Mouse (Mus musculus): Measurements from ENCODE around the gene Srrm4. TPM values are rescaled to one million over a fixed set of nuclear protein-coding genes. Genes with fewer than 3 reads are reported as not detected.

Srrm4 gene
- polyA plus RNA-seq, 1 experiment from 2014 or later, result 0.27 TPM

DNA sequence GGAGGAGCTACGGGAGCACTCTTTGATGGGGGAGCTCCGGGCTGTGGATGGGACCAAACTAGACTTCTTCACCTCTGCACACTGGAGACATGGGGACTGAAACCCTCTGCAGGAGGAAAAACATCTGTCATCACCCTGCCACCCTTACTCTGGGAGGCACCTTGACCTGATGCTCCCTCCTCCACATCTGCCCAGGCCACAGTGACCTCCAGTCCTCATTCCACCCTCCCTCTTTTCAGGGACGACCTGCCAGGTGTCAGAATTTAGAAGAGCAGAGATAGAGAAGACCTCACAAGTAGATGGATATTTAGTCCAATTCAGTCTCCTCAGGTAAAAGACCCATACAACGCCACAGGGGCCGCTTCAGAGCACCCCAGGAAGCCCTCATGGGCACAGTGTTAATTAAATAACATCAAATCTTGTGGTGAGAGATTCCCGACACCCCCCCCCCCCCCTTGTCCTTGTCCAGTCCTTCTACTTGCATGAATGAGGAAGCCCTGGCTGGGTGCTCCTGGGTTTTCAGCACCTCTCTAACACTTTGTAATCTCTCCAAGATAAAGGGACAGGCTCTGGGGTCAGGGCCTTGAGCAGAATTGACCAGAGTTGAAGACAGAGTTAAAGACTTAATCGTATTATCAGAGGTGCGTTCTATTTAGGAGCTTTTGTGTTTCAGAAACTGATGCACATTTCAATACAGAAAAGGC lies 141.9 kb downstream of the Srrm4 start:
- no peak for DNase-seq (ENCODE audit: low spot score)
- Histone ChIP-seq H3K4me3 (ENCODE audit: low read depth, low read length) (no peak overlapping the region), H3K9ac (replicated peaks; ENCODE audit: low read depth) (no peak overlapping the region), H3K36me3 (ENCODE audit: insufficient read depth, low read length) (no peaks in the 10 kb centered on the region), H3K27me3 (replicated peaks; ENCODE audit: insufficient read depth, low read length) (no peaks in the 10 kb centered on the region), H3K4me1 (ENCODE audit: insufficient read depth, low read depth, low read length) (no peaks in the 10 kb centered on the region), H3K4me2 (replicated peaks; ENCODE audit: low read depth, low read length) (no peak overlapping the region), H3K27ac (ENCODE audit: low read length) (no peak overlapping the region), H3K9me3 (ENCODE audit: low read length) (no peaks in the 10 kb centered on the region)
- no peak for ATAC-seq
- TF ChIP-seq CTCF (IDR thresholded peaks at IDR 0.05) (no peak), EP300 (IDR thresholded peaks at IDR 0.05) (no peak)
- WGBS, result 33% methylated on average over 8 of the region's 8 CpGs

DNA sequence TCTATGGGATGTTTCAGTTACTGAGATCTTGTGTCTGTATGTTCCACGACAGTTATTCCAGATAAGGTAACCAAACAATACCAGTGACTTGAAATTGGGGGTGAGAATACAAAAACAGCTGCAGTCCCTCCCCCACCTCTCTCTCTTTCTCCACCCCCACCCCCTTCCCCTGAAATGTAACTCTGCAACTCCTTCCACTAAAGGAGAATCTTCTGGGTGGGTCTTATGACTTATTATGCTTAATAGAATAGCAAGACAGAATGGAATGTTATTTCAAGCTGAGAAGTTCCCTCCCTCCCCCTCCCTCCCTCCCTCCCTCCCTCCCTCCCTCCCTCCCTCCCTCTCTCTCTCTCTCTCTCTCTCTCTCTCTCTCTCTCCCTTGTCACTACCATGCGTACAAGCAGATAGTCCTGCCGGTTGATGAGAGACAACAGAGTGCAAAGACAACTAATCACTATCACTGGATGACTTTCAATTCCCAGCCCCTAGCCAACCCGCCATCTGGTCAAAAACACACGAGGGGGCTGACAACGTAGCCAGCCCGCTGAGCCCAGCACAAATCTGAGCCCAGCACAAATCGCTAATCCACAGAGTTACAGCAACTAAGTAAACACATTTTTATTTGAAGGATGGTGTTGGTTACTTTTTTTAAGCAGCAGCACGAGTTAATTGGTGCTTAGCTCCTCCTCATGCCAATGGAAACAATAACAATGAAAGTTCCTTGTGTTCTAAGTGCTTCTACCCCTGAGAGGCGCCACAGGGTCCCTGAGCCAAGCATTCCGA lies 143.0 kb downstream of the Srrm4 start:
- peak; percentile 53 for ATAC-seq
- WGBS, result 3% methylated on average over 10 of the region's 11 CpGs

DNA sequence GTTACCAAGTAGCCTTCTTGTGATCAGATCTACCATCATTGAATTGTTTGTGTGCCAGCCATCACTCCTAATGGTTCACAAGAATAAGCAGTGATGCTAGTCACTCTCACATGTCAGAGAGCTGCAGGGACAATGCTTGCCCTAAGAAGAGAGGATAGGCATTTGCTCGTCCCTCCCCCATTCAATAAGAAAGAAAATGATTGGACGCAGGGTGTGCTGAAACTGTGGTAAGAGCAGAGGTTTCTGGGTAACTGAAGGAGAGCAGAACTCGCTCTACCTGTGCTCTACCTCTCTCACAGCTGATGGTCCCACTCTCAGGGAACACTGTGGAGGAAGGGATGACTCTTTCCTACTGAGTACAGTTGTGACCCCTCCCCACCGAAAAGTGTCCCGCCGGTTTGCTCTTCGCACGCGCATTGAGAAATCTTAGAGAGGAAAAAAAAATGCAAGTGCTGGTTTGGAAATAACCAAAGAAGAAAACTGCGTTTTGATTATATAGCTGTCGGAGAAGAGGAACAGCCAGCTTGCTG lies 143.7 kb downstream of the Srrm4 start:
- ATAC-seq (peak; percentile 44), DNase-seq (ENCODE audit: low spot score) (peak; percentile 80)
- TF ChIP-seq CTCF (IDR thresholded peaks at IDR 0.05) (no peak), EP300 (IDR thresholded peaks at IDR 0.05) (no peak)
- H3K9ac ChIP-seq (replicated peaks; ENCODE audit: low read depth), result no peak overlapping the region
- H3K4me2 ChIP-seq (replicated peaks; ENCODE audit: low read depth, low read length), result peak overlapping the region; percentile 45
- no peaks in the 10 kb centered on the region for H3K4me1 ChIP-seq (ENCODE audit: insufficient read depth, low read depth, low read length)
- H3K9me3 ChIP-seq (ENCODE audit: low read length), result no peaks in the 10 kb centered on the region
- no peaks in the 10 kb centered on the region for H3K36me3 ChIP-seq (ENCODE audit: insufficient read depth, low read length)
- 19% methylated on average over 11 of the region's 11 CpGs for WGBS
- H3K27me3 ChIP-seq (replicated peaks; ENCODE audit: insufficient read depth, low read length), result no peaks in the 10 kb centered on the region
- H3K4me3 ChIP-seq (ENCODE audit: low read depth, low read length), result peak overlapping the region; percentile 21
- peak overlapping the region; percentile 57 for H3K27ac ChIP-seq (ENCODE audit: low read length)

More for the DNA sequence above, 143.0 kb downstream of the Srrm4 start:
- Histone ChIP-seq H3K9me3 (ENCODE audit: low read length) (no peaks in the 10 kb centered on the region), H3K4me3 (ENCODE audit: low read depth, low read length) (peak overlapping the region; percentile 21), H3K36me3 (ENCODE audit: insufficient read depth, low read length) (no peaks in the 10 kb centered on the region), H3K4me1 (ENCODE audit: insufficient read depth, low read depth, low read length) (no peaks in the 10 kb centered on the region), H3K27me3 (replicated peaks; ENCODE audit: insufficient read depth, low read length) (no peaks in the 10 kb centered on the region), H3K27ac (ENCODE audit: low read length) (peak overlapping the region; percentile 57), H3K9ac (replicated peaks; ENCODE audit: low read depth) (no peak overlapping the region), H3K4me2 (replicated peaks; ENCODE audit: low read depth, low read length) (peak overlapping the region; percentile 45)
- TF ChIP-seq CTCF (IDR thresholded peaks at IDR 0.05) (peak; percentile 32; the same call in 1 of the 2 replicates), EP300 (IDR thresholded peaks at IDR 0.05) (no peak)
- DNase-seq (ENCODE audit: low spot score), result peak; percentile 66

DNA sequence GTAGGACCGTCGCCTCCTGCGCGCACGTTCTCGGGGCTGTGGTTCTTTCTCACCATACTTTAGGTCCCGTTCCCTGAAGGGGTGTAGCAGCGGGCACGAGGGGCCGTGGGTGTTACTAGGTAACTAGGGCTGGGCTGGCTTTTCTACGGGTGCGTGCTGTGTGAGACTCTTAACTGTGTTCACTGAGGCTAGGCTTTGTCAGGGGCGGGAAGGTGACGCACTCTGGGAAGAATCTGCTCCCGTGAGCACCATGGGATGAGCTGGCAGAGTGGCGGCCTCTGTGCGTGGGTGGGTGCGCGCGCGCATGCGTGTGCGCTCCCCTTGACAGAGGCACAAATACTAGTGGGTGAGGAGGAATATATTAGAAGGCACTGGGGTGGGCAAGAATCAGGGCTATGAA lies 145.1 kb downstream of the Srrm4 start:
- H3K4me2 ChIP-seq (replicated peaks; ENCODE audit: low read depth, low read length), result peak overlapping the region; percentile 25; the same call in 1 of the 2 replicates
- no peak overlapping the region for H3K4me3 ChIP-seq (ENCODE audit: low read depth, low read length)
- no peaks in the 10 kb centered on the region for H3K27me3 ChIP-seq (replicated peaks; ENCODE audit: insufficient read depth, low read length)
- no peaks in the 10 kb centered on the region for H3K9me3 ChIP-seq (ENCODE audit: low read length)
- H3K4me1 ChIP-seq (ENCODE audit: insufficient read depth, low read depth, low read length), result no peaks in the 10 kb centered on the region
- ATAC-seq (peak; percentile 34; the same call in 1 of the 2 replicates), DNase-seq (ENCODE audit: low spot score) (peak; percentile 34)
- H3K9ac ChIP-seq (replicated peaks; ENCODE audit: low read depth), result no peak overlapping the region
- H3K27ac ChIP-seq (ENCODE audit: low read length), result no peak overlapping the region
- TF ChIP-seq CTCF (IDR thresholded peaks at IDR 0.05) (no peak), EP300 (IDR thresholded peaks at IDR 0.05) (no peak)
- WGBS, result 48% methylated on average over 23 of the region's 23 CpGs
- no peaks in the 10 kb centered on the region for H3K36me3 ChIP-seq (ENCODE audit: insufficient read depth, low read length)

DNA sequence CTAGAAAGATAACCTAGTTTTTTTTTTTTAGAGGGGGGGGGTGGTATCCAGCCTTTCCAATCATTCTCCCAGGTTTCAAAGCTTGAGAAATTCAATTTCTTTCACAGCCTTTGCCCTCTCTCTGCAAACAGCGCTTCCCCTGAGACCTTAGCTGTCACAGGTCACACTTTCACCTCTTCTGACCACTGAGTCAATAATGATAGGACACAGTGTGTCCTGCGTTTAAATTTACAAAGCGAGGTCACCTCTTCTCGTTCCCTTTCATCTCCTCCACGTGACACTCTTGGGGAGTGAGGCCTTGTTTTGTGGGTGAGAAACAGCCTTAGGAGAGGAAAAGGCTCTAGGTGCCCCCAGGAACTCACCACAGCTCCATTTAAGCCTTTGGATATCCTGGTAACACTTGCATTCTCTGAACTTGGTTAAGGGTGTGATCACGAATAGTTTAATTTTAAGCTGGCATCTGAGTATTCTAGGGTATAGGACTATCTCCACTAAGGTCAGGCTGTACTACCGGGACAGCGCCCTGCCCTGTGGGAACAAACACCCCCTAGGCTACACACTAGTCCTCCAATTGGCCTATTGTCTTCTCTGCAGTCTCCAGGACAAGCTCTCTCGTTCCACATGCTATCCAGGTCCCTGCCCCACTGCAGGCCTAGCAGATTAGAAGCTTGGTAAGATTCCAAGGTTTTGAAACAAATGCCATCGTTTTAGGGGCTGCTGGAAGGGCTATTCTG lies 145.8 kb downstream of the Srrm4 start:
- no peak overlapping the region for H3K27ac ChIP-seq (ENCODE audit: low read length)
- TF ChIP-seq EP300 (IDR thresholded peaks at IDR 0.05) (no peak), CTCF (IDR thresholded peaks at IDR 0.05) (no peak)
- H3K9ac ChIP-seq (replicated peaks; ENCODE audit: low read depth), result no peak overlapping the region
- no peaks in the 10 kb centered on the region for H3K36me3 ChIP-seq (ENCODE audit: insufficient read depth, low read length)
- DNase-seq (ENCODE audit: low spot score), result no peak
- WGBS, result 41% methylated on average over 10 of the region's 10 CpGs
- no peaks in the 10 kb centered on the region for H3K27me3 ChIP-seq (replicated peaks; ENCODE audit: insufficient read depth, low read length)
- H3K4me1 ChIP-seq (ENCODE audit: insufficient read depth, low read depth, low read length), result no peaks in the 10 kb centered on the region
- no peaks in the 10 kb centered on the region for H3K9me3 ChIP-seq (ENCODE audit: low read length)
- H3K4me2 ChIP-seq (replicated peaks; ENCODE audit: low read depth, low read length), result no peak overlapping the region
- no peak for ATAC-seq
- H3K4me3 ChIP-seq (ENCODE audit: low read depth, low read length), result no peak overlapping the region

DNA sequence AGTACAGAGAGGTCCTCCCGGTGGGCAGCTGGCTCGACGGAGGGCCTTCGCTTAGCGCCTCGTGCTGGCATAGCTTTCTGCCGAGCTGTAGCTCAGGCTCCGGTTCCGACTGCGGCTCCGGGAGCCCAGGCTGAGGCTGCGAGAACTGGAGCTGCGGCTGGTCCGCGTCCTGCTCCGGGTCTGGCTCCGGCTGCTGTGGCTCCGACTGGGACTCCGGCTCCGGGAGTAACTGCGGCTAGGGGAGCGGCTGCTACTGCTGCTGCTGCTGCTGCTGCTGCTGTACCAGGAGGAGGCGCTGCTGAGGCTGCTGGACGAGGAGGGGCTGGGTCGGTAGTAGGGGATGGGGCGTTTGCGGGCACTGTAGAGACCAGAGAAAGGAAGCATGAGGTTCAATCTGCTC lies 147.1 kb downstream of the Srrm4 start:
- Histone ChIP-seq H3K27me3 (replicated peaks; ENCODE audit: insufficient read depth, low read length) (no peaks in the 10 kb centered on the region), H3K4me2 (replicated peaks; ENCODE audit: low read depth, low read length) (no peak overlapping the region), H3K4me3 (ENCODE audit: low read depth, low read length) (no peak overlapping the region), H3K9ac (replicated peaks; ENCODE audit: low read depth) (no peak overlapping the region), H3K4me1 (ENCODE audit: insufficient read depth, low read depth, low read length) (no peaks in the 10 kb centered on the region), H3K27ac (ENCODE audit: low read length) (no peak overlapping the region), H3K9me3 (ENCODE audit: low read length) (no peaks in the 10 kb centered on the region), H3K36me3 (ENCODE audit: insufficient read depth, low read length) (no peaks in the 10 kb centered on the region)
- ATAC-seq (no peak), DNase-seq (ENCODE audit: low spot score) (no peak)
- WGBS, result 51% methylated on average over 27 of the region's 27 CpGs
- TF ChIP-seq CTCF (IDR thresholded peaks at IDR 0.05) (peak; percentile 62), EP300 (IDR thresholded peaks at IDR 0.05) (no peak)

All from lung, postnatal 0 days (tissue).